Mouse (Mus musculus): ENCODE results near the gene Chrdl2.
"Not testable (repeated sequence)": the region's sequence is repeated elsewhere in the genome, so short reads cannot be mapped to it uniquely, and the experiment has no call there.

Chrdl2 gene

GRCm38 (mm10) chr7:100005790-100006189 is at the start of gene Chrdl2:
TSS of gene Chrdl2 (plus strand) at chr7:100006172.
- no peak for DNase-seq (ENCODE audit: low spot score)

GRCm38 (mm10) chr7:99957226-99957965 is 48.6 kb upstream of the Chrdl2 start:
- DNase-seq (ENCODE audit: low spot score): no peak

- not testable (repeated sequence) for DNase-seq (ENCODE audit: low spot score)
Observed at GRCm38 (mm10) chr7:99960571-99960970, 45.4 kb upstream of the Chrdl2 start.

- no peak for DNase-seq (ENCODE audit: low spot score)
Observed at GRCm38 (mm10) chr7:99961518-99961917, 44.5 kb upstream of the Chrdl2 start.

GRCm38 (mm10) chr7:99962536-99963236 is 43.3 kb upstream of the Chrdl2 start:
- no peak for DNase-seq (ENCODE audit: low spot score)

- DNase-seq (ENCODE audit: low spot score): no peak
Observed at GRCm38 (mm10) chr7:99963237-99963860, 42.6 kb upstream of the Chrdl2 start.

- DNase-seq (ENCODE audit: low spot score): peak; percentile 63
Observed at GRCm38 (mm10) chr7:99965020-99965841, 40.7 kb upstream of the Chrdl2 start.

GRCm38 (mm10) chr7:99966011-99966721 is 39.8 kb upstream of the Chrdl2 start:
- no peak for DNase-seq (ENCODE audit: low spot score)

GRCm38 (mm10) chr7:99969151-99969550 is 36.8 kb upstream of the Chrdl2 start:
- no peak for DNase-seq (ENCODE audit: low spot score)

- no peak for DNase-seq (ENCODE audit: low spot score)
Observed at GRCm38 (mm10) chr7:99971926-99972325, 34.0 kb upstream of the Chrdl2 start.

- DNase-seq (ENCODE audit: low spot score): not testable (repeated sequence)
Observed at GRCm38 (mm10) chr7:99972912-99973311, 33.1 kb upstream of the Chrdl2 start.

- no peak for DNase-seq (ENCODE audit: low spot score)
Observed at GRCm38 (mm10) chr7:99974208-99974970, 31.6 kb upstream of the Chrdl2 start.

GRCm38 (mm10) chr7:99975819-99976575 is 30.0 kb upstream of the Chrdl2 start:
- peak; percentile 76 for DNase-seq (ENCODE audit: low spot score)

- DNase-seq (ENCODE audit: low spot score): no peak
Observed at GRCm38 (mm10) chr7:99978041-99978440, 27.9 kb upstream of the Chrdl2 start.

- no peak for DNase-seq (ENCODE audit: low spot score)
Observed at GRCm38 (mm10) chr7:99979081-99979480, 26.9 kb upstream of the Chrdl2 start.

- peak; percentile 81 for DNase-seq (ENCODE audit: low spot score)
Observed at GRCm38 (mm10) chr7:99979546-99980131, 26.3 kb upstream of the Chrdl2 start.

GRCm38 (mm10) chr7:99980132-99980591 is 25.8 kb upstream of the Chrdl2 start, which contains the start of gene Rnf169:
TSS of gene Rnf169 (minus strand) at chr7:99980448.
- peak; percentile 91 for DNase-seq (ENCODE audit: low spot score)

GRCm38 (mm10) chr7:99981311-99981710 is 24.7 kb upstream of the Chrdl2 start:
- DNase-seq (ENCODE audit: low spot score): peak; percentile 32

Measured in yolk sac, embryonic 10.5 days (tissue).